Mouse (Mus musculus) neural tube, embryonic 12.5 days (tissue): Measurements from ENCODE around the gene Dpep2nb. TPM values are rescaled to one million over a fixed set of nuclear protein-coding genes. Genes with fewer than 3 reads are reported as not detected.
"Not testable (repeated sequence)": the region's sequence is repeated elsewhere in the genome, so short reads cannot be mapped to it uniquely, and the experiment has no call there.

Experiments
- ATAC-seq: fragments of 200-750 bp; cut with Nextera tagmentation; 2 replicates; pipeline ENCODE4 v1.8.0; 2017; ENCODE audit warnings: low read depth, mild to moderate bottlenecking, moderate TSS enrichment, moderate library complexity; ENCODE audit not compliant: low FRiP score
- H3K27ac ChIP-seq: fragments of 300-500 bp; sonication (generic); 2 replicates; pipeline ENCODE4 v1.5.1; 2016
- H3K27me3 ChIP-seq: fragments of 300-500 bp; sonication (generic); replicated peaks from 2 replicates; pipeline ENCODE4 v1.6.1; 2016; ENCODE audit warnings: mild to moderate bottlenecking
- H3K36me3 ChIP-seq: fragments of 300-500 bp; sonication (generic); 2 replicates; pipeline ENCODE4 v1.6.1; 2016; ENCODE audit warnings: mild to moderate bottlenecking
- H3K4me1 ChIP-seq: fragments of 300-500 bp; sonication (generic); 2 replicates; pipeline ENCODE4 v1.6.1; 2016
- H3K4me2 ChIP-seq: fragments of 300-500 bp; sonication (generic); replicated peaks from 2 replicates; pipeline ENCODE4 v1.6.1; 2016; ENCODE audit warnings: mild to moderate bottlenecking
- H3K4me3 ChIP-seq: fragments of 300-500 bp; sonication (generic); 2 replicates; pipeline ENCODE4 v1.5.1; 2016
- H3K9ac ChIP-seq: fragments of 300-500 bp; sonication (generic); 2 replicates; pipeline ENCODE4 v1.6.1; 2016; ENCODE audit warnings: mild to moderate bottlenecking
- H3K9me3 ChIP-seq: fragments of 300-500 bp; sonication (generic); 2 replicates; pipeline ENCODE4 v1.6.1; 2016; ENCODE audit warnings: mild to moderate bottlenecking
- WGBS: fragments of 180-500 bp; shearing (Covaris S2); methylation state at CpG from one replicate; pipeline ENCODE4 v1.1.7; 2016; 5-methylcytosine and 5-hydroxymethylcytosine counted together
- polyA plus RNA-seq: library from polyadenylated mRNA; unstranded; fragments of >200 nt; fragmentation: Nextera tagmentation; extraction: Ambion mirVana; gene quantifications from 2 replicates; pipeline ENCODE4 v1.2.1, GENCODE M21; 2016

Gene Dpep2nb
- polyA plus RNA-seq, 1 experiment from 2014 or later: not detected

DNA sequence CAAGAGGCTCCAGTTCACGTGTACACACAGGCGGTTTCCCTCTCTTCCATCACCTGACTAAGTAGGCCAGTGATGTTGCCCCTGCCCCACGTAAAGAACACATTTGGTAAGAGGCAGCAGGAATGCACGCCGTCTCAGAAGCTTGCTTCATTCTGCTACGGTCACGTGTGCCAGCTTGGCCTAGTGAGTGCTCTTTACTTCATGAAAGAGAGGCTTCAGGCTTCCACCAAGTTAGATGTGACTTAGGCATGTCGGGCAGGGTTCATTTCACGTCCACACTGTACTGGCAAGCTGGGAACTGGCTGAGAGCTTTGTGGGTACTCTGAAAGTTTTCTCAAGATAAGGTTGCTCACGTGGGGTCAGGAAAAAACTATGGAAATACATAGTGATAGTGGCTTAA lies 32.9 kb upstream of the Dpep2nb start:
- H3K27me3 ChIP-seq: no peaks in the 10 kb centered on the region
- no peak overlapping the region for H3K9ac ChIP-seq
- no peaks in the 10 kb centered on the region for H3K4me1 ChIP-seq
- H3K27ac ChIP-seq: no peak overlapping the region
- 89% methylated on average over 10 of the region's 10 CpGs for WGBS
- 0 out of 2 replicates have a peak, but pooled peaks cover 5% of the 10 kb centered on the region for H3K36me3 ChIP-seq
- H3K9me3 ChIP-seq: no peaks in the 10 kb centered on the region
- H3K4me3 ChIP-seq: no peak overlapping the region
- ATAC-seq: no peak
- H3K4me2 ChIP-seq: no peak overlapping the region

DNA sequence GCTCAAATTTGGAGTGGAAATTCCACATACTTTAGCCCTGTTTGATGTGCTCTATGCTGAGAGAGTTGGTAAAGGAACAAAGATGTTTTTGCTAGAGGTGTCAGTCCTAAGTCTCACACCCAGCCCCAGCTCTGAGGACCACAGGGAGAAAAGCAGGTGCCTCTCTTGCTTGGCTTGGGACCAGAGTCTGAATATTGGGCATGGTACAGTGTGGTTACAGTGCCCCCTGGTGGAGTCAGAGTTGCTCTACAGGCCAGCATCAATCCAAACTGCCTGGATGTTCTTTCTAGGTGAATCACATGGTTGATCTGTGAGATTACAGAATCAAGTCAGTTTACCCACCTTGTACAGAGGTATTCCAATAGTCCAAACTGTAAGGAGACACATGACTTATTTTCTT lies 16.7 kb upstream of the Dpep2nb start:
- Histone ChIP-seq H3K4me2 (no peak overlapping the region), H3K9me3 (no peaks in the 10 kb centered on the region), H3K27ac (no peak overlapping the region), H3K27me3 (no peaks in the 10 kb centered on the region), H3K9ac (no peak overlapping the region), H3K4me3 (no peak overlapping the region), H3K36me3 (peaks cover 22% of the 10 kb centered on the region; the same call in 1 of the 2 replicates), H3K4me1 (no peaks in the 10 kb centered on the region)
- ATAC-seq: 0 out of 2 replicates have a peak, but pooled peaks have one; percentile 17

DNA sequence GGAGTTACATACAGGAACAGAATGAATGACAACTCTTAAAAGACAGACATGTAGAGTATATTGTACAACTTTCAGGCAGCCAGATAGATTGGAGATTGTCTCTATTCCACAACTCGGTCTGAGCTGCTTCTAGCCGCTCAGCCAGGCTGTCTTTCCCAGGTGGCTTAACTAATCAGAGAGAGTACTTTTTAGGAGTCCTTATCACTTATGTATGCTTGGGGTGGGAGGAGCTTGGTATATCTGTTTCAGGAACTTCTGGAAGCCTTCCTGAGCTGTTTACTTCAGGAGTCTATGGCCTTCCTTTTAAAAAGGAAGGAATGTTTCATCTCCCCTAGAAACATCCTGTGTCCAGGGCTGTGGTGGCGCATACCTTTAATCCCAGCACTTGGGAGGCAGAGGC lies 12.3 kb upstream of the Dpep2nb start:
- no peaks in the 10 kb centered on the region for H3K4me1 ChIP-seq
- H3K9me3 ChIP-seq: no peaks in the 10 kb centered on the region
- H3K4me3 ChIP-seq: no peak overlapping the region
- H3K9ac ChIP-seq: no peak overlapping the region
- ATAC-seq: no peak
- H3K27ac ChIP-seq: no peak overlapping the region
- H3K4me2 ChIP-seq: no peak overlapping the region
- H3K27me3 ChIP-seq: no peaks in the 10 kb centered on the region
- WGBS: 91% methylated on average over 3 of the region's 3 CpGs
- peaks cover 22% of the 10 kb centered on the region for H3K36me3 ChIP-seq

DNA sequence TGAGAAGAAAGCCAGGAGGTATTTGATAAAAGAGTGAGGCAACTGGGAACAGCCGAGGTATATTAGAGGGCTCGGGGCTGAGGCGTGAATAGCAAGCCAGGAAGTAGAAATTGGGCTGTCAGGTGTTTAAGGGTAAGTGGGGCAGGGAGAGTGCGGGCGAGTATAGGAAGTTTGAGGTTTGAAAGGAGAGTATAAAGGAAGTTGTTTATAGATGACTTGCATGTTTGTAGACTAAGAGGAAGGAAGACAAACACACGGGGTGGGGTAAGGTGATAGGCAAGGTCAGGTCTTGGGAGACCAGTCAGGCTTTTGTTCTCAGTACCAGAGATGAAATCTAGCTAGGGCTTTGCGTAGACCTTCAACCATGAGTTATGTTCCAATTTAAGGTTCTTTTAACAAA lies 11.4 kb upstream of the Dpep2nb start:
- WGBS: 94% methylated on average over 7 of the region's 7 CpGs
- H3K9me3 ChIP-seq: no peaks in the 10 kb centered on the region
- H3K4me3 ChIP-seq: no peak overlapping the region
- ATAC-seq: no peak
- H3K4me2 ChIP-seq: no peak overlapping the region
- no peak overlapping the region for H3K27ac ChIP-seq
- H3K27me3 ChIP-seq: no peaks in the 10 kb centered on the region
- peaks cover 22% of the 10 kb centered on the region for H3K36me3 ChIP-seq
- no peak overlapping the region for H3K9ac ChIP-seq
- H3K4me1 ChIP-seq: no peaks in the 10 kb centered on the region

DNA sequence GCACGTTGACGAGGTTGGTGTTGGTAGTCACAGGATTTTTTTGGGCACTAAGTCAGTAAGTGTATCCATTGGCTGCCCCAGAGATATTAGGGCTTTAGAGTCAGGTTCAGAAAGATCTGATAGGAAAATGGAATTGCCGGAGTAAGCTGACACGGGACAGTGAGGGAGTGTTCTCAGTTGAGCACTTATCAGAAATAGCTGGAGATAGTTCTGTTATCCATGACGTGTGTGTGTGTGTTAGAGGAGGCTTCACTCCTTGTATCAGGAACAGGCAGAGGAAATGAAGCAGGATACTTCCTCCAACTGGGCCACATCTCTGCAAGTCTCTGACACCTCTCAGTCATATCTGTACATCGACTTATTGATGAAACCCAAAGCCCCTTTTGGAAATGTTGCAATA lies 10.5 kb upstream of the Dpep2nb start:
- ATAC-seq: no peak
- Histone ChIP-seq H3K36me3 (peaks cover 21% of the 10 kb centered on the region), H3K27ac (no peak overlapping the region), H3K27me3 (no peaks in the 10 kb centered on the region), H3K4me3 (no peak overlapping the region), H3K9me3 (no peaks in the 10 kb centered on the region), H3K9ac (no peak overlapping the region), H3K4me2 (no peak overlapping the region), H3K4me1 (peaks cover 5% of the 10 kb centered on the region; the same call in 1 of the 2 replicates)
- 92% methylated on average over 6 of the region's 6 CpGs for WGBS

DNA sequence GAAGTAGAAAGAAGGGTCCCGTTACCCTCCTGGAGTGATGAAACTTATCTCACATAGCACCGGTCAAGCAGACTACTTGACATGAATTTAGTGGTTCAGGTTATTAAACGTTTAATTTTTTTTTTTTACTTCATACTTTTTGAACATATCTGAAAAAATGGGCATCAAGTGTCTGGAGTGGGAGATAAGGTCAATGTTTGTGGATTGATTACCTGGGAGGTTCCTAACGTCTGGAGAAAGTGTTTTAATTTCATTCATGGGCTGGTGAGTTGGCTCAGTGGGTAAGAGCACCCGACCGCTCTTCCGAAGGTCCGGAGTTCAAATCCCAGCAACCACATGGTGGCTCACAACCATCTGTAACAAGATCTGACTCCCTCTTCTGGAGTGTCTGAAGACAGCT lies 6.4 kb upstream of the Dpep2nb start:
- H3K27ac ChIP-seq: not testable (repeated sequence)
- H3K36me3 ChIP-seq: peaks cover 12% of the 10 kb centered on the region

DNA sequence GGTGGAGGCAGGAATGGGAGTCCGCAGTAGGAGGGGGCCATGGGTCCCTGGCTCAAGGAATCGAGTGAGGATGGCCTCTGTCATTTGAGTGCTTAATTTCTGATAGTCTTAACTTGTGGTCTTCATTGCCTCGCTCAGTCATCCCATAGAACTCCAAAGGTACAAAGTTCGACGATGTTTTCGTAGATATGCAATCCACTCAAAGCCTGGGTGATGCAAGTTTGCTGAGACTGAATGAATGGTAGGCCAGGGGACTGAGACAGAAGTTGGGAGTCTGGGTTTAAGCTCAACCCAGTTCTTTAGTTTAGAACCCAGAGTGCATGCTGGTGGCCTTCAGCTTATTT lies 5.8 kb upstream of the Dpep2nb start, which contains the start of gene Ddx28:
Gene Ddx28 (minus strand): TSS at position 240 of the 344 bp plus-strand sequence.
- Histone ChIP-seq H3K27ac (0 out of 2 replicates have a peak within 1 kb of the TSS, but pooled peaks have one; percentile 21), H3K4me3 (peak within 1 kb of the TSS; percentile 83), H3K4me2 (peak within 1 kb of the TSS; percentile 99), H3K36me3 (peaks cover 12% of the 10 kb centered on the region), H3K27me3 (no peaks in the 10 kb centered on the region), H3K4me1 (peaks cover 16% of the 10 kb centered on the region), H3K9ac (peak within 1 kb of the TSS; percentile 85), H3K9me3 (no peaks in the 10 kb centered on the region)
- peak; percentile 36; the same call in 1 of the 2 replicates for ATAC-seq
- 2% methylated on average over 6 of the region's 6 CpGs for WGBS

More for the DNA sequence above, 6.4 kb upstream of the Dpep2nb start:
- not testable (repeated sequence) for ATAC-seq, H3K9ac ChIP-seq, H3K27me3 ChIP-seq, H3K9me3 ChIP-seq
- H3K4me2 ChIP-seq: peak overlapping the region; percentile 99
- H3K4me3 ChIP-seq: peak overlapping the region; percentile 83; the same call in 1 of the 2 replicates
- peaks cover 16% of the 10 kb centered on the region for H3K4me1 ChIP-seq
- WGBS: 87% methylated on average over 8 of the region's 8 CpGs

DNA sequence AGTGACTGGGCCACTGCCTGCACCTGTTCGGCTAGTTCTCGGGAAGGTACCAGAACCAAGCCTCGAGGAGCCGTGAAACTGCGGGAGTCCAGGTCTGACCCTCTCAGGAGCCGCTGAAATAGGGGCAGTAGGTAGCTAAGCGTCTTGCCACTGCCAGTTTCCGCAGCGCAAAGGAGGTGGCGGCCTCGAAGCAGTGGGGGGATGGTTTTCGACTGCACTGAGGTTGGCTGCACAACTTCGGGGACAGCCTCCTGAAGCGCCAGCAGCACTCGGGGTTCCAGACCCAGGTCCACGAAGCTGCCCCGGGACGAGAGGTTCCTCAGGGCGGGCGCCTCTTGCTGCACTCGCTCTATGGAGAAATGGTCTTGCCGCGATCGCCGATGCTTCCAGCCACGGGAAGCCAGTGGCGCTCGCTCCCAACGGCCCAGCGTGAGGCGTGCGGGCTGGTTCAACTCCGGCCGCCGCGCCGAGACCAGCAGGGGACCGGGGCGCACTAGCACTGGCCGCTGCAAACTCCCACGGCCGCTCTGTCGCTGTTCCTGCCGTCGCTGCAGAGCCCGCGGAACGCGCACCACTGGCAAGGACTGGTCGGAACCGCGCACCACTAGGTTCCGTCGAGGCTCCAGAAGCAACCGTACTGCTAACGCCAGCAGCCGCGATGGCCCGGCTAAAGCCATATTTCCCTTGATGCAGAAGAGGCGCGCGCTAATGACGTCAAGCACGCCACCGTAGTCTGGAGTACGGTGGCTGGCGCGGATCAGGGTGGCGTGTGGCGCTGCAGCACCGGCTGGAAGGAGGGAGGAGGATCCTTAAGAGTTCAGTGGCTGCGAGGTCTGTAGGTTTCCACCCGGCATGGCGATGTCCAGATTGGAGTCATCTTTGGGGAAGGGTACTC lies 5.2 kb upstream of the Dpep2nb start:
- peak; percentile 94 for ATAC-seq
- Histone ChIP-seq H3K4me3 (peak overlapping the region; percentile 83), H3K9me3 (no peaks in the 10 kb centered on the region), H3K4me2 (peak overlapping the region; percentile 99), H3K4me1 (peaks cover 16% of the 10 kb centered on the region), H3K36me3 (peaks cover 7% of the 10 kb centered on the region), H3K27ac (0 out of 2 replicates have a peak overlapping the region, but pooled peaks have one; percentile 21), H3K9ac (peak overlapping the region; percentile 85), H3K27me3 (no peaks in the 10 kb centered on the region)
- WGBS: 1% methylated on average over 74 of the region's 74 CpGs

DNA sequence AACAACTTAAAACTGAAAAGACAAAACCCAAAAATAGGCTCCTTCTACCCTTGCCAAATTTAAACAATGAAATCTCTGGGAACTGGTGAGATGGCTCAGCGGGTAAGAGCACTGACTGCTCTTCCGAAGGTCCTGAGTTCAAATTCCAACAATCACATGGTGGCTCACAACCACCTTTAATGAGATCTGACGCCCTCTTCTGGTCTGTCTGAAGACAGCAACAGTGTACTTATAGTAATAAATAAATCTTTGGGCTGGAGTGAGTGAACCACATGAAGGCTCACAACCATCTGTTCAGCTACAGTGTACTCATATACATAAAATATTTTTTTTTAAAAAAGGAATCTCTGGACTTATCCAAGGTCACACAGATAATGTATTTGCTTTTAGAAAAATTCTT lies 2.1 kb upstream of the Dpep2nb start:
- H3K27me3 ChIP-seq, H3K9ac ChIP-seq, ATAC-seq, H3K4me3 ChIP-seq, H3K36me3 ChIP-seq, H3K9me3 ChIP-seq, H3K27ac ChIP-seq, H3K4me2 ChIP-seq: not testable (repeated sequence)
- peaks cover 16% of the 10 kb centered on the region for H3K4me1 ChIP-seq
- 66% methylated on average over 3 of the region's 3 CpGs for WGBS

DNA sequence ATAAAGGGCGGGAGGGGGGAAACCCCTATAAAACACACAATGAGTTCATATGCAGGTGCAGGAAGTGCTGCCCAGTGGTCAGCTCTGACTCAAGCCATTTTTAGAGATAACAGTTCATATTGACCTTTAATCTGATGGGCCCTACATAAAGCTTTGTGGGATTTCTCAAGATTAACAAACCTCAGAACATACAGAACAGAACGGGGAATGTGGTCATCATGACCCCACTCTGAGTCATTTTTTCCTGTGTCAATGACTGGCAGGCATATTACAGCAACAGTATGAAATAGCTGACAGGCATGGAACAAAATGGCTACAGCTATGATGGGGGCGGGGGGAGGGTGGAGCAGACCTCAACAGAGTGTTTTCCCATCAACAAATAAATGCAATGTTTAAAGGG lies 1.4 kb upstream of the Dpep2nb start:
- Histone ChIP-seq H3K4me2 (no peak overlapping the region), H3K36me3 (peaks cover 3% of the 10 kb centered on the region; the same call in 1 of the 2 replicates), H3K9me3 (no peaks in the 10 kb centered on the region), H3K27ac (no peak overlapping the region), H3K4me1 (peaks cover 16% of the 10 kb centered on the region), H3K4me3 (no peak overlapping the region), H3K9ac (no peak overlapping the region), H3K27me3 (no peaks in the 10 kb centered on the region)
- 77% methylated on average over 3 of the region's 3 CpGs for WGBS
- ATAC-seq: no peak

DNA sequence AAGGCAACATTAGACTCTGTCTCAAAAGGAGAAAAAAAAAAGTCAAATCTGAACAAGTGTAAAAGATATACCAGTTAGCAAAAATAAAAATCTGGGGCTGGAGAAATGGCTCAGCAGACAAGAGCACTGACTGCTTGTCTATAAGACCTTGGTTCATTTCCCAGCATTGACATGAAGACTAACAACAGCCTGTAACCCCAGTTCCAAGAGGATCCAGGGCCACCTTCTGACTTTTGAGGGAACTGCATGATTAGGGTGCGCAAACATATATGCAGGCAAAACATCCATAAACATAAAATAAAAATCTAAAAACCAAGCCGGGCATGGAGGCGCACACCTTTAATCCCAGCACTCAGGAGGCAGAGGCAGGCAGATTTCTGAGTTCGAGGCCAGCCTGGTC lies 638 bp upstream of the Dpep2nb start:
- Histone ChIP-seq H3K27ac (no peak overlapping the region), H3K27me3 (no peaks in the 10 kb centered on the region), H3K9me3 (no peaks in the 10 kb centered on the region), H3K4me1 (peaks cover 11% of the 10 kb centered on the region), H3K4me2 (no peak overlapping the region), H3K4me3 (no peak overlapping the region), H3K9ac (no peak overlapping the region), H3K36me3 (peaks cover 3% of the 10 kb centered on the region; the same call in 1 of the 2 replicates)
- 86% methylated on average over 4 of the region's 4 CpGs for WGBS
- no peak for ATAC-seq

DNA sequence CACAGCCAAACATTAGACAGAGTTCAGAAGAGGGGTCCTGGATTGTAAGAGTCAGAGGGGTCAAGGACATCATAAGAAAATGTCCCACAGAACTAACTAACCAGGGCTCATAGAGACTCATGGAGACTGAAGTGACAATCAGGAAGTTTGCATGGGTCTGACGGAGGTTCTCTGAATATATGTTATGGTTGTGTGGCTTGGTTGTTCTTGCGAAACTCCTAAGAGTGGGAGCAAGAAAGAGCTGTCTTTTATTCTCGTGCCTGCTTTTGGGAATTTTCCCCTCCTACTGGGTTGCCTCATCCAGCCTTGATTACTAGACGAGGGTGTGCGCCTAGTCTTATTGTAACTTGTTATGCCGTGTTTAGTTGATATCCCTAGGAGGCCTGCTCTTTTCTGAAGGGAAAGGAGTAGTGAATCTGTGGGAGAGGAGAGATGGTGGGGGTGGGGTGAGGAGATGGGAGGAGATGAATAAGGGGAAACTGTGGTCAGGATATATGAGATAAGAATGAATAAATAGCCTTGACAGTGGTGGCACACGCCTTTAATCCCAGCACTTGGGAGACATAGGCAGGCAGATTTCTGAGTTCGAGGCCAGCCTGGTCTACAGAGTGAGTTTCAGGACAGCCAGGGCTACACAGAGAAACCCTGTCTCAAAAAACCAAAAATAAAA lies 1.1 kb downstream of the Dpep2nb start:
- Histone ChIP-seq H3K4me1 (no peaks in the 10 kb centered on the region), H3K9ac (no peak overlapping the region), H3K9me3 (no peaks in the 10 kb centered on the region), H3K4me3 (no peak overlapping the region), H3K27me3 (no peaks in the 10 kb centered on the region), H3K27ac (no peak overlapping the region), H3K4me2 (no peak overlapping the region), H3K36me3 (peaks cover 3% of the 10 kb centered on the region; the same call in 1 of the 2 replicates)
- WGBS: 84% methylated on average over 8 of the region's 8 CpGs
- ATAC-seq: no peak
